Mouse (Mus musculus) olfactory bulb, adult 2 months (tissue): ENCODE data around the gene Cadm1.

ENCODE experiments used
- CTCF ChIP-seq: fragments of 200-500 bp; IDR thresholded peaks from 2 replicates; pipeline ENCODE4 v1.5.1; 2012; ENCODE audit warnings: low read depth, mild to moderate bottlenecking, low read length, moderate library complexity; ENCODE audit not compliant: insufficient read depth
- POLR2A ChIP-seq: fragments of 200-500 bp; IDR thresholded peaks from 2 replicates; pipeline ENCODE4 v1.6.1; 2012; ENCODE audit warnings: mild to moderate bottlenecking, low read depth, low read length, moderate library complexity; ENCODE audit not compliant: insufficient read depth

DNA sequence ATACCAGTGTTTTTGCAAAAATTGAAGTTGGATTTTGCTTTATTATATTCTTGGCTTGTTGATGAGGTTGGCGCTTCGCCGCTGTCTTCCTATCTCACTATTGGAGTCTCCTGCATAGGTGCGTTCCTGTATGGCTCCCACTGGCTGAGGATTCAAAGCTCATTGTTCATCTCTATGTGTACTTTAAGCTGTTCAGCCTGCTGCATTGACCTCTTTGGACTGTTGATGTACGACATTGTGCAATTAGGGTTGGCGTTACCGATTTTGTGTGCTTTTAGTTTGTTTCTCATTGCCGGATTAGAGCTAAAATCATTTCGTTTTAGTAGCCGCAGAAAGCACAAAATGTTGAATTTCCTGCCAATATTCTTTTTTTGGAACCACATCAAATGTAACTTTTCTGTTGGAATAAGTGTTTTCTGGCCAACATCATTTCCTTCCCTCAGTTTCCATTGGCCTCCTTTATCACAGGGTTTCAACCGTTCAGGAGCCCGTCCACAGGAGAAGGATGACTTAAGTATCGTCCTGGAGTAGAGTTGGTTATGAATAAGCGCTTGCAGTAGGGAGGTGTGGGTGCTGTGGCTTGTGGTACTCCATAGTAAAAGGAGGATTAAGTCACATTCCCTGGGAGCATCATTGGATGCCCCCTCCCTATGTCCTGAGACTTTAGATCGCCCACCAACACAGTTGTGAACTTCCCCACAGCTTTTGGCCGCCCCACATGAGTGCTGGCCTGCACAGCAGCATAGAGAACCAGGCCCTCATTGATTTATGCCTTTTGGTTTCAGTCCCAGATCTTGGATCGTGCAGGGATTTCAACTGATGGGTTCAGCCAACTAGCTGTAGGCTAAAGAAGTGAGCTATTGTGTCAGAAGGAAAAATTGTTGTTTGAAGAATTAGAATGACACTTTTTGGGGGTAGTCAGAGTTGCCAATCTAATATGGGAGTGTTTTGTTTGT, 94.9 kb downstream of the Cadm1 start:
- TF ChIP-seq POLR2A: no peak
- TF ChIP-seq CTCF: no peak
